Mouse (Mus musculus) erythroblast, embryonic 14.5 days (primary cell): ENCODE data around the gene Sst. TPM values are rescaled to one million over a fixed set of nuclear protein-coding genes. Genes with fewer than 3 reads are reported as not detected.

Experiments
- H3K27me3 ChIP-seq: 2 replicates; pipeline ENCODE4 v1.6.1; 2012; ENCODE audit warnings: inconsistent platforms; ENCODE audit not compliant: control insufficient read depth
- H3K36me3 ChIP-seq: 2 replicates; pipeline ENCODE4 v1.6.1; 2012; ENCODE audit warnings: mild to moderate bottlenecking, inconsistent platforms; ENCODE audit not compliant: control insufficient read depth
- H3K4me1 ChIP-seq: 2 replicates; pipeline ENCODE4 v1.6.1; 2012; ENCODE audit warnings: inconsistent platforms; ENCODE audit not compliant: control insufficient read depth
- H3K4me3 ChIP-seq: replicated peaks from 2 replicates; pipeline ENCODE3; 2012; ENCODE audit warnings: moderate library complexity, mild to moderate bottlenecking, inconsistent platforms
- H3K9me3 ChIP-seq: 2 replicates; pipeline ENCODE4 v1.6.1; 2012; ENCODE audit warnings: low read length, inconsistent platforms, mixed read lengths; ENCODE audit not compliant: control insufficient read depth
- GATA1 ChIP-seq: IDR thresholded peaks from 2 replicates; pipeline ENCODE4 v1.6.1; 2012; ENCODE audit warnings: low read length, inconsistent platforms, mixed read lengths
- TAL1 ChIP-seq: IDR thresholded peaks from 3 replicates; pipeline ENCODE4 v1.6.1; 2012; ENCODE audit warnings: low read length, inconsistent platforms, mixed read lengths
- polyA plus RNA-seq: library from polyadenylated mRNA; stranded (reverse); fragments of >175 nt; gene quantifications from 2 replicates; pipeline ENCODE4 v1.2.3, GENCODE M21; 2012

The Sst gene
- polyA plus RNA-seq, 1 experiment: not detected

DNA sequence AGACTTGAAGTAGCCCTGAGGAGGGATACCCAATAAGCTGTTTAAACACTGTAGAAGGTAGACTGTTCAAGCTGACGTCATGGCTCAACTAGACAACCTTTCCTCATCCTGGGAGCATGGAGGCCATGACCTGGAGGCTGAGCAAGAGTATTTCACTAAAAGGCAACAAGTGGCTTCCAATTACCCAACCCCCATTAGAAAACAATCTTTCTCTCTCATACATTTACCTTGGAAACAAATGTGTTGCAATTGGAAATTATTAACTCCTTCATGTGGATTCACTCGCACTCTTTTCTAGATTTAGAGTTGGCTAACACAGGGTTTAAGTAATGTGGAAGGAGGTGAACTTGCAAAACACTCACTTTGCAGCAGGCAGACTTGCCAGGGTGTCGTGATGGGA is 4.4 kb upstream of the Sst start:
- Histone ChIP-seq H3K9me3 (no peaks in the 10 kb centered on the region), H3K4me3 (no peak overlapping the region), H3K27me3 (peaks cover 5% of the 10 kb centered on the region; the same call in 1 of the 2 replicates), H3K4me1 (no peaks in the 10 kb centered on the region), H3K36me3 (no peaks in the 10 kb centered on the region)
- TF ChIP-seq GATA1 (no peak), TAL1 (no peak)

DNA sequence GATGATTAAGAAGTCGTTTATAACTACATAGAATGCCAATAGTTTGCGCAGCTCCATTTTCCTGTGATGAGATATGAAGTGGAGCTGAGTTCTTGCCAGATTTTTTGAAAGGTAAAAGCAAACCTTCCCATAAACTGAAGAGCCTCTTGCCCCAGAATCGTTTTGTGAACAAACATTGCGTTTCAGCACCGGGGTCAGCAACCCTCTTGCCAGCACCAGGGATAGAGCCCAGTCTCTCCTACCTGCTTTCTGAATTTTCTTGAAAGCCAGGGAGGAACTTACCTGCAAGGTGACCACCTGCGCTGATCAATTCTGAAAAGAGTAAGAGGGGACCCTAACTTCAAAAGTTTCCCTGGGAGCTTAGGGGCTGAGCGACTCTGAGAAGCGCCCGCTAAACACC is 607 bp downstream of the Sst start:
- Histone ChIP-seq H3K4me1 (no peaks in the 10 kb centered on the region), H3K4me3 (no peak overlapping the region), H3K9me3 (no peaks in the 10 kb centered on the region), H3K36me3 (no peaks in the 10 kb centered on the region), H3K27me3 (peaks cover 5% of the 10 kb centered on the region; the same call in 1 of the 2 replicates)
- TF ChIP-seq GATA1 (no peak), TAL1 (no peak)

DNA sequence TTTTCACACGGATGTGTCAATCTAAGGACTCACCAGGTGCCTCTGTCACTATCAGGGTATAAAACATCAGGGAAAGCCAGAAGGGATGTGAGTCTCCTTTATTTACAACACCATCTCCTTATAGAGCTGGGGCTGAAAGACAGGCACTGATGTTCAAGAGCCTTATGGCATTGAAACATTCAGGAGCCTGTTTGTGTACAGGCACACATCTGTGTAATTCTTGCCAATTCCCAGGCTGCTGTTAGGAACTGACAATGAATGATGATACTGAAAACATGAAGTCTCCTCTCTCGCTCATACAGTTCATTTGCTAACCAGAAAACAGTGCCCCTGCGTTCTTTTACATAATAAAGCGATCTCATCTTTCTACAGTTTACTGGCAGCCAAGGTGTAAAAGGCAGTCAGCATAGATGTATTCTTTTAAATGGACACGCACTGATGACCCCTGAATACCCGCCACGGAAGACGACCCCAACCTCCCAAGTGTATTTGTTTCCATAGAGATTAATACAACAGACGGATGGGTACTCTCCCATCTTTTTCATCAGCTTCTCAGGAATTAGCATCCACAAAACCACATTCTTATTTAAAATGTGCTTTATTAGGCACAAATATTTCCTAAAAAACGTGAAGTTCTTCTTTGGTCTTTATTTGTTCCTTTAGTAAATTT is 2.7 kb downstream of the Sst start:
- Histone ChIP-seq H3K36me3 (no peaks in the 10 kb centered on the region), H3K27me3 (peaks cover 5% of the 10 kb centered on the region; the same call in 1 of the 2 replicates), H3K9me3 (no peaks in the 10 kb centered on the region), H3K4me3 (no peak overlapping the region), H3K4me1 (no peaks in the 10 kb centered on the region)
- TF ChIP-seq TAL1 (no peak), GATA1 (no peak)

- no peak for TF ChIP-seq GATA1
- TF ChIP-seq TAL1: no peak
- H3K36me3 ChIP-seq: no peaks in the 10 kb centered on the region
- H3K9me3 ChIP-seq: no peaks in the 10 kb centered on the region
- no peaks in the 10 kb centered on the region for H3K27me3 ChIP-seq
- no peaks in the 10 kb centered on the region for H3K4me1 ChIP-seq
- no peak overlapping the region for H3K4me3 ChIP-seq
Observed at GRCm38 (mm10) chr16:23885098-23885497, 5.7 kb downstream of the Sst start.

DNA sequence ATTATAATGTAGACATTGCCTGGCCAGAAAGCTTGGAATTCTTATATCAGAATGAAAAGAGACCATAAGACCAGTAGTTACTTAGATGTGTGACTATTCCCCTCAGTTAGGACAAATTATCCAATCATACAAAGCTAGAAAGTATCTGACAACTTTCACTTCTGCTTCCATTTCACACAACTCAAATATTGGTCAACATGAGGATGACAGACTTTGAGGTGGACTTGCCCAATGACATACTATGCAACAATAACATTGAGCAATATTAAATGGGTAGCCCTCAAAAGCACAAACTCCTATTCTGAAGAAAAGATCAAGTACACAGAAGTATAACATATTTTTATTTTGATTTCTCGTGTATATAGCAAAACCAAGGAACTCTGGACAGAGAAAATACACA is 35.5 kb downstream of the Sst start:
- Histone ChIP-seq H3K9me3 (no peaks in the 10 kb centered on the region), H3K36me3 (no peaks in the 10 kb centered on the region), H3K4me3 (no peak overlapping the region), H3K27me3 (no peaks in the 10 kb centered on the region), H3K4me1 (no peaks in the 10 kb centered on the region)
- TF ChIP-seq TAL1 (no peak), GATA1 (no peak)

- no peak overlapping the region for H3K4me3 ChIP-seq
- TF ChIP-seq GATA1 (no peak), TAL1 (no peak)
Observed at GRCm38 (mm10) chr16:23849720-23850119, 41.0 kb downstream of the Sst start.

DNA sequence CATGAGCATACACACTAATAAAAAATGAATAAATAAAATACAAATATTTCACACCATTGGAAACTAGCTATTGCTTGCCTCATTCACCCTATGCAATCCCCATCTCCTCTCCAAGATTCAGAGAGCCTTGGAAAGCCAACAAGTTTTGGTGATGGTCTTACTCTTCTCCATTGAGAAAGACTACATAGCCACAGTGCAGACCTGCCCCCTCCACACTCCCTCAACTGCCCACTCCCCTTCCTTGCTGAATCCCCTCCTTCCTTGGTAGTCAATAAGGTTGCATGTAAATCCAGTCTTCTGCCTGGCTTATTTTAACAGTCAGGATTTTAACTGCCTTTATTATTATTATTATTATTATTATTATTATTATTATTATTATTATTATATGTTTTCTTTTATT is 41.6 kb downstream of the Sst start:
- no peaks in the 10 kb centered on the region for H3K9me3 ChIP-seq
- H3K4me1 ChIP-seq: no peaks in the 10 kb centered on the region
- H3K27me3 ChIP-seq: no peaks in the 10 kb centered on the region
- TF ChIP-seq TAL1 (no peak), GATA1 (no peak)
- H3K4me3 ChIP-seq: no peak overlapping the region
- no peaks in the 10 kb centered on the region for H3K36me3 ChIP-seq

More at GRCm38 (mm10) chr16:23849720-23850119, 41.0 kb downstream of the Sst start:
- H3K9me3 ChIP-seq: no peaks in the 10 kb centered on the region
- no peaks in the 10 kb centered on the region for H3K27me3 ChIP-seq
- no peaks in the 10 kb centered on the region for H3K4me1 ChIP-seq
- no peaks in the 10 kb centered on the region for H3K36me3 ChIP-seq

- TF ChIP-seq GATA1: no peak
- no peak for TF ChIP-seq TAL1
- Histone ChIP-seq H3K9me3 (no peaks in the 10 kb centered on the region), H3K4me3 (no peak overlapping the region), H3K27me3 (no peaks in the 10 kb centered on the region), H3K4me1 (no peaks in the 10 kb centered on the region), H3K36me3 (no peaks in the 10 kb centered on the region)
Observed at GRCm38 (mm10) chr16:23844622-23845021, 46.1 kb downstream of the Sst start.

GRCm38 (mm10) chr16:23842609-23843008 is 48.1 kb downstream of the Sst start:
- H3K4me3 ChIP-seq: no peak overlapping the region
- no peak for TF ChIP-seq GATA1
- H3K36me3 ChIP-seq: no peaks in the 10 kb centered on the region
- no peaks in the 10 kb centered on the region for H3K4me1 ChIP-seq
- no peaks in the 10 kb centered on the region for H3K9me3 ChIP-seq
- no peaks in the 10 kb centered on the region for H3K27me3 ChIP-seq

Other genes with a start within 250 kb of the Sst start
- not detected in 2 replicates for gene Rtp2, start 41.4 kb upstream of the Sst start, polyA plus RNA-seq
- gene Gm37419, start 97.5 kb upstream of the Sst start, polyA plus RNA-seq: not detected in 2 replicates
- 0.02 and 0.04 TPM in 2 replicates for gene Bcl6, start 97.9 kb upstream of the Sst start, polyA plus RNA-seq